Mouse (Mus musculus) adrenal gland, adult (tissue): ENCODE measurements around the gene Mettl25.

ENCODE experiments used
- DNase-seq, 2 experiments: peaks; one replicate each; pipeline ENCODE4 v3.0.0; 2022 to 2023; ENCODE audit warnings: low spot score in 1 of 2; ENCODE audit not compliant: inconsistent age in 2 of 2

The Mettl25 gene

GRCm38 (mm10) chr10:105753831-105754605 lies 87.2 kb downstream of the Mettl25 start:
- DNase-seq: no peak

- no peak for DNase-seq
Observed at GRCm38 (mm10) chr10:105746019-105746418, 95.2 kb downstream of the Mettl25 start.

- DNase-seq: no peak
Observed at GRCm38 (mm10) chr10:105741736-105742135, 99.4 kb downstream of the Mettl25 start.

GRCm38 (mm10) chr10:105738942-105739341 lies 102.2 kb downstream of the Mettl25 start:
- no peak for DNase-seq

GRCm38 (mm10) chr10:105727798-105728197 lies 113.4 kb downstream of the Mettl25 start:
- no peak for DNase-seq

GRCm38 (mm10) chr10:105727353-105727752 lies 113.8 kb downstream of the Mettl25 start:
- DNase-seq: no peak

GRCm38 (mm10) chr10:105714844-105715243 lies 126.3 kb downstream of the Mettl25 start:
- DNase-seq: peak in 1 of 2 experiments; percentile 52

GRCm38 (mm10) chr10:105714366-105714765 lies 126.8 kb downstream of the Mettl25 start:
- no peak for DNase-seq

- DNase-seq: no peak
Observed at GRCm38 (mm10) chr10:105713222-105713621, 128.0 kb downstream of the Mettl25 start.
